Mouse (Mus musculus): ENCODE data around the gene Ppp4r3a.

DNA sequence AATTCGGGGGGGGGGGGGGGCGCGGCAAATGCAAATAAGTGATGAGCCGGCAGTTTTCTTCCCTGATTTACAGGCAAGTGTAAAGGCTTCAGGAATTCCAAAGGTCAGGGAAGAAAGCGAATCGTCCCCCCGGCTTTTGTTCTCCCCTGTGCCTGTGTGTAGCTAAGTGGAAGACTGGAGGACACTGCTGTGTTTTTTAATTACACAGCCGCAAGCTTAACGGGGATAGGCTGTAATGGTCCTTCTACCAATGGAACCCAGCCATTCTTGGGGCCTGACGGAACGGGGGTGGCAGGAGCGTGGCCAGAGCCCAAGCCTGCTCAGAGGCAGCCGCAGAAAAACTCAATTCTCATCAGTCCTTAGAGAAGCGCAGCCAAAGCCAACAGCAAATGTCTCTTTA is 56.6 kb downstream of the Ppp4r3a start:
- no peak for TF ChIP-seq CEBPB (IDR thresholded peaks at IDR 0.05; ENCODE audit: low read depth)
- TF ChIP-seq FOSL1 (IDR thresholded peaks at IDR 0.05; ENCODE audit: insufficient read depth, low read length, poor library complexity, severe bottlenecking), result no peak
- TF ChIP-seq CTCF (IDR thresholded peaks at IDR 0.05; ENCODE audit: control insufficient read depth, insufficient read depth, insufficient read length), result no peak
- no peak for TF ChIP-seq MAX (IDR thresholded peaks at IDR 0.05)
- no peak for TF ChIP-seq USF1 (IDR thresholded peaks at IDR 0.05; ENCODE audit: low read depth)

Data from C2C12 (cell line).